Mouse (Mus musculus) kidney, postnatal 0 days (tissue): ENCODE data around the gene Cd300lg. TPM values are rescaled to one million over a fixed set of nuclear protein-coding genes. Genes with fewer than 3 reads are reported as not detected.

Experiments used
- ATAC-seq: fragments of 200-750 bp; cut with Nextera tagmentation; replicated peaks from 2 replicates; pipeline ENCODE4 v1.8.0; 2017; ENCODE audit warnings: low read depth, moderate number of reproducible peaks, moderate TSS enrichment, moderate library complexity; ENCODE audit not compliant: low FRiP score
- DNase-seq: peaks from one replicate; pipeline ENCODE4 v3.0.0-alpha.2; 2016; ENCODE audit warnings: low spot score
- H3K27ac ChIP-seq: fragments of 300-500 bp; sonication (generic); 2 replicates; pipeline ENCODE4 v1.5.1; 2014; ENCODE audit warnings: mild to moderate bottlenecking
- H3K27me3 ChIP-seq: fragments of 300-500 bp; sonication (generic); 2 replicates; pipeline ENCODE4 v1.6.1; 2014; ENCODE audit warnings: low read length, mixed read lengths; ENCODE audit not compliant: insufficient read depth
- H3K36me3 ChIP-seq: fragments of 300-500 bp; sonication (generic); 2 replicates; pipeline ENCODE4 v1.6.1; 2014; ENCODE audit warnings: low read length, mixed read lengths; ENCODE audit not compliant: insufficient read depth
- H3K4me1 ChIP-seq: fragments of 300-500 bp; sonication (generic); replicated peaks from 2 replicates; pipeline ENCODE4 v1.6.1; 2014; ENCODE audit warnings: antibody characterized with exemption, low read length, mixed read lengths; ENCODE audit not compliant: insufficient read depth
- H3K4me2 ChIP-seq: fragments of 300-500 bp; sonication (generic); 2 replicates; pipeline ENCODE4 v1.6.1; 2014; ENCODE audit warnings: mild to moderate bottlenecking, low read length, moderate library complexity, mixed read lengths
- H3K4me3 ChIP-seq: fragments of 300-500 bp; sonication (generic); replicated peaks from 2 replicates; pipeline ENCODE4 v1.5.1; 2014; ENCODE audit warnings: low read depth, low read length
- H3K9ac ChIP-seq: fragments of 300-500 bp; sonication (generic); 2 replicates; pipeline ENCODE4 v1.6.1; 2014; ENCODE audit warnings: low read depth, low read length
- H3K9me3 ChIP-seq: fragments of 300-500 bp; sonication (generic); replicated peaks from 2 replicates; pipeline ENCODE4 v1.6.1; 2016; ENCODE audit warnings: low read length, inconsistent platforms, mixed read lengths
- CTCF ChIP-seq: IDR thresholded peaks from 2 replicates; pipeline ENCODE4 v1.5.1; 2016; ENCODE audit warnings: antibody characterized with exemption, low read depth, mild to moderate bottlenecking, moderate library complexity
- WGBS: fragments of 180-500 bp; shearing (Covaris S2); extraction: QIAGEN DNeasy Blood & Tissue Kit; methylation state at CpG from one replicate; pipeline ENCODE4 v1.1.7; 2014; 5-methylcytosine and 5-hydroxymethylcytosine counted together
- polyA plus RNA-seq: library from polyadenylated mRNA; unstranded; fragments of >200 nt; fragmentation: Nextera tagmentation; extraction: Ambion mirVana; gene quantifications from 2 replicates; pipeline ENCODE4 v1.2.1, GENCODE M21; 2015

Gene Cd300lg
- polyA plus RNA-seq, 1 experiment from 2014 or later: 2.8 TPM

GRCm38 (mm10) chr11:102027361-102028017 lies 13.8 kb upstream of the Cd300lg start:
- H3K4me3 ChIP-seq: peak overlapping the region; percentile 64
- no peaks in the 10 kb centered on the region for H3K9me3 ChIP-seq
- no peaks in the 10 kb centered on the region for H3K36me3 ChIP-seq
- H3K4me2 ChIP-seq: peak overlapping the region; percentile 80
- H3K27ac ChIP-seq: no peak overlapping the region; the same call in 1 of the 2 replicates
- 0 out of 2 replicates have a peak, but pooled peaks cover 4% of the 10 kb centered on the region for H3K4me1 ChIP-seq
- peak; percentile 17; the same call in 1 of the 2 replicates for TF ChIP-seq CTCF
- WGBS: 8% methylated on average over 12 of the region's 12 CpGs
- H3K9ac ChIP-seq: no peak overlapping the region; the same call in 1 of the 2 replicates
- ATAC-seq (no peak), DNase-seq (peak; percentile 33)
- H3K27me3 ChIP-seq: no peaks in the 10 kb centered on the region

GRCm38 (mm10) chr11:102028087-102028816 lies 13.1 kb upstream of the Cd300lg start, which contains the start of gene Mpp3:
Gene Mpp3, minus strand, starts transcription at chr11:102028461.
- Histone ChIP-seq H3K4me3 (peak within 1 kb of the TSS; percentile 64; the same call in 1 of the 2 replicates), H3K27ac (no peak within 1 kb of the TSS; the same call in 1 of the 2 replicates), H3K36me3 (no peaks in the 10 kb centered on the region), H3K9me3 (no peaks in the 10 kb centered on the region), H3K4me2 (peak within 1 kb of the TSS; percentile 80), H3K4me1 (0 out of 2 replicates have a peak, but pooled peaks cover 4% of the 10 kb centered on the region), H3K27me3 (no peaks in the 10 kb centered on the region), H3K9ac (no peak within 1 kb of the TSS; the same call in 1 of the 2 replicates)
- TF ChIP-seq CTCF: no peak
- ATAC-seq: no peak
- 74% methylated on average over 6 of the region's 6 CpGs for WGBS
- DNase-seq: no peak

GRCm38 (mm10) chr11:102029304-102029703 lies 12.0 kb upstream of the Cd300lg start:
- no peak for TF ChIP-seq CTCF
- 0 out of 2 replicates have a peak, but pooled peaks cover 4% of the 10 kb centered on the region for H3K4me1 ChIP-seq
- no peak overlapping the region for H3K9ac ChIP-seq
- ATAC-seq (no peak), DNase-seq (no peak)
- H3K4me2 ChIP-seq: no peak overlapping the region
- 84% methylated on average over 4 of the region's 4 CpGs for WGBS
- H3K4me3 ChIP-seq: no peak overlapping the region
- H3K9me3 ChIP-seq: no peaks in the 10 kb centered on the region
- no peaks in the 10 kb centered on the region for H3K36me3 ChIP-seq
- no peak overlapping the region for H3K27ac ChIP-seq
- H3K27me3 ChIP-seq: no peaks in the 10 kb centered on the region

- DNase-seq (peak; percentile 44), ATAC-seq (no peak)
- H3K4me3 ChIP-seq: no peak overlapping the region
- no peaks in the 10 kb centered on the region for H3K27me3 ChIP-seq
- 35% methylated on average over 7 of the region's 7 CpGs for WGBS
- TF ChIP-seq CTCF: peak; percentile 26; the same call in 1 of the 2 replicates
- H3K9me3 ChIP-seq: no peaks in the 10 kb centered on the region
- no peak overlapping the region for H3K4me2 ChIP-seq
- H3K36me3 ChIP-seq: no peaks in the 10 kb centered on the region
- 0 out of 2 replicates have a peak, but pooled peaks cover 4% of the 10 kb centered on the region for H3K4me1 ChIP-seq
- H3K9ac ChIP-seq: no peak overlapping the region
- no peak overlapping the region for H3K27ac ChIP-seq
Observed at GRCm38 (mm10) chr11:102029966-102030365, 11.3 kb upstream of the Cd300lg start.

GRCm38 (mm10) chr11:102031149-102031548 lies 10.2 kb upstream of the Cd300lg start:
- Histone ChIP-seq H3K9ac (no peak overlapping the region), H3K27ac (no peak overlapping the region), H3K4me2 (no peak overlapping the region), H3K4me1 (0 out of 2 replicates have a peak, but pooled peaks cover 4% of the 10 kb centered on the region), H3K4me3 (no peak overlapping the region), H3K27me3 (no peaks in the 10 kb centered on the region), H3K9me3 (no peaks in the 10 kb centered on the region), H3K36me3 (no peaks in the 10 kb centered on the region)
- TF ChIP-seq CTCF: no peak
- WGBS: 84% methylated on average over 7 of the region's 7 CpGs
- DNase-seq (no peak), ATAC-seq (no peak)

- ATAC-seq (no peak), DNase-seq (no peak)
- WGBS: 88% methylated on average over 12 of the region's 12 CpGs
- H3K9ac ChIP-seq: no peak overlapping the region
- H3K4me1 ChIP-seq: no peaks in the 10 kb centered on the region
- peaks cover 2% of the 10 kb centered on the region; the same call in 1 of the 2 replicates for H3K27me3 ChIP-seq
- H3K27ac ChIP-seq: no peak overlapping the region
- no peaks in the 10 kb centered on the region for H3K36me3 ChIP-seq
- H3K9me3 ChIP-seq: no peaks in the 10 kb centered on the region
- H3K4me2 ChIP-seq: no peak overlapping the region
- TF ChIP-seq CTCF: no peak
- H3K4me3 ChIP-seq: no peak overlapping the region
Observed at GRCm38 (mm10) chr11:102033055-102033591, 8.2 kb upstream of the Cd300lg start.
